Mouse (Mus musculus) stomach, postnatal 0 days (tissue): ENCODE data around the gene Adam15. TPM values are rescaled to one million over a fixed set of nuclear protein-coding genes. Genes with fewer than 3 reads are reported as not detected.
A peak's percentile ranks its signal among the peaks of the same experiment; 100 is the strongest.

Experiments used
- ATAC-seq: fragments of 200-750 bp; cut with Nextera tagmentation; 2 replicates; pipeline ENCODE4 v1.8.0; 2017; ENCODE audit not compliant: low FRiP score, low TSS enrichment
- DNase-seq: peaks from one replicate; pipeline ENCODE4 v3.0.0-alpha.2; 2016; ENCODE audit warnings: low spot score
- H3K27ac ChIP-seq: fragments of 300-500 bp; sonication (generic); replicated peaks from 2 replicates; pipeline ENCODE4 v1.5.1; 2014; ENCODE audit warnings: mild to moderate bottlenecking, control low read depth
- H3K27me3 ChIP-seq: fragments of 300-500 bp; sonication (generic); 2 replicates; pipeline ENCODE4 v1.6.1; 2014; ENCODE audit warnings: low read length; ENCODE audit not compliant: control insufficient read depth, insufficient read depth
- H3K36me3 ChIP-seq: fragments of 300-500 bp; sonication (generic); 2 replicates; pipeline ENCODE4 v1.6.1; 2014; ENCODE audit warnings: low read length, mixed read lengths; ENCODE audit not compliant: control insufficient read depth, insufficient read depth
- H3K4me1 ChIP-seq: fragments of 300-500 bp; sonication (generic); replicated peaks from 2 replicates; pipeline ENCODE4 v1.6.1; 2014; ENCODE audit warnings: antibody characterized with exemption; ENCODE audit not compliant: control insufficient read depth, insufficient read depth
- H3K4me2 ChIP-seq: fragments of 300-500 bp; sonication (generic); replicated peaks from 2 replicates; pipeline ENCODE4 v1.6.1; 2014; ENCODE audit warnings: low read depth, mild to moderate bottlenecking, control low read depth, moderate library complexity
- H3K4me3 ChIP-seq: fragments of 300-500 bp; sonication (generic); 2 replicates; pipeline ENCODE4 v1.5.1; 2014; ENCODE audit warnings: low read depth, low read length, control low read depth
- H3K9ac ChIP-seq: fragments of 300-500 bp; sonication (generic); 2 replicates; pipeline ENCODE4 v1.6.1; 2014; ENCODE audit warnings: mild to moderate bottlenecking, low read length, control low read depth, mixed read lengths
- H3K9me3 ChIP-seq: fragments of 300-500 bp; sonication (generic); 2 replicates; pipeline ENCODE4 v1.6.1; 2016; ENCODE audit warnings: low read length; ENCODE audit not compliant: control insufficient read depth
- CTCF ChIP-seq: IDR thresholded peaks from 2 replicates; pipeline ENCODE4 v1.5.1; 2016; ENCODE audit warnings: antibody characterized with exemption, low read depth, mild to moderate bottlenecking, moderate library complexity
- EP300 ChIP-seq: optimal IDR thresholded peaks from 2 replicates; pipeline ENCODE3; 2016; ENCODE audit warnings: antibody characterized with exemption
- WGBS: fragments of 180-500 bp; shearing (Covaris S2); extraction: QIAGEN DNeasy Blood & Tissue Kit; methylation state at CpG from one replicate; pipeline ENCODE4 v1.1.7; 2014; 5-methylcytosine and 5-hydroxymethylcytosine counted together
- polyA plus RNA-seq: library from polyadenylated mRNA; unstranded; fragments of >200 nt; fragmentation: Nextera tagmentation; extraction: Ambion mirVana; gene quantifications from 2 replicates; pipeline ENCODE4 v1.2.1, GENCODE M21; 2015

Gene Adam15
- polyA plus RNA-seq, 1 experiment from 2014 or later = 43.0 TPM

DNA sequence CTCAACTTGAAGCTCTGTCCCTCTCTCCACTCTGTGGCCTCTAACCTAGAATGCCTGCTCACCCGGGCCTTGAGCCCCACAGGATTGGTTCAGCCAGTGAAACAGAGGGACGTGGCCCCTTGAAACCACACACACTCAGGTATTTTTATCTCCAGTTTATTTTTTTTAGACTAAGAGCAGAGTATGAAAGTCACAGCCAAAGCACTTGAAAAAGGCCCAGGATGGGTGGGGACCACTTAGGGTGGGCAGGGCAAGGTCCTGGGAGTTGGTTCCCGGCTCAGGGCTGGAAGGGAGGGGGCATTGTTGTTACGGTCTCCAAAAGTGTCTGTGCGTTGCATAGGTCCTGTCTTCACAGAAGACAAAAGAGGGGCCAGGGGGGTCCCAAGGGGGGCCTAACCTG lies 35.5 kb downstream of the Adam15 start:
- Histone ChIP-seq H3K27ac (0 out of 2 replicates have a peak overlapping the region, but pooled peaks have one; percentile 13), H3K4me3 (no peak overlapping the region), H3K36me3 (no peaks in the 10 kb centered on the region), H3K9ac (no peak overlapping the region; the same call in 1 of the 2 replicates), H3K4me1 (peaks cover 2% of the 10 kb centered on the region; the same call in 1 of the 2 replicates), H3K4me2 (no peak overlapping the region), H3K9me3 (no peaks in the 10 kb centered on the region), H3K27me3 (no peaks in the 10 kb centered on the region)
- DNase-seq = no peak
- TF ChIP-seq EP300 = no peak
- TF ChIP-seq CTCF = no peak
- no peak for ATAC-seq
- WGBS = 31% methylated on average over 5 of the region's 5 CpGs

DNA sequence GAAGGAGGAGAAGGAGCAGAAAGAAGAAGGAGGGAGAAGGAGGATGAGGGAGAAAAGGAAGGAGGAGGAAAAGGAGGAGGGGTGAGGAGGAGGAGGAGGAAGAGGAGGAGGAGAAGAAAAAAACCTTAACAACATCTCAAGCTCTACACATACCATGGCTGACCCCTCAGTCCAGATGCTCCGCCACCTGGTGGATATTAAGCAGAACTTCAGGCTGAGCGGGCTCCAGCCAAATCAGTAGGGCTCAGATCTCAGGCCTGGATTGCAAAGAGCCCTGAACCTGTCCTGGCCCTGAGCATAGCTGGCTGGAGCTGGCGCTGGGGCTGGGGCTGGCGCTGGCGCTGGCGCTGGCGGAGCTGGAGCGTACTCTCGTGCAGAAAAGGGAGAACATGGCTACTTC lies 41.7 kb downstream of the Adam15 start:
- H3K27ac ChIP-seq = no peak overlapping the region
- DNase-seq (peak; percentile 79), ATAC-seq (peak; percentile 78)
- H3K9ac ChIP-seq = 0 out of 2 replicates have a peak overlapping the region, but pooled peaks have one; percentile 35
- no peak overlapping the region for H3K4me2 ChIP-seq
- no peaks in the 10 kb centered on the region for H3K9me3 ChIP-seq
- no peaks in the 10 kb centered on the region for H3K27me3 ChIP-seq
- peak; percentile 93 for TF ChIP-seq CTCF
- no peak for TF ChIP-seq EP300
- H3K36me3 ChIP-seq = no peaks in the 10 kb centered on the region
- 4% methylated on average over 9 of the region's 9 CpGs for WGBS
- no peak overlapping the region for H3K4me3 ChIP-seq
- H3K4me1 ChIP-seq = no peaks in the 10 kb centered on the region

GRCm38 (mm10) chr3:89305551-89306325 lies 44.1 kb downstream of the Adam15 start:
- TF ChIP-seq EP300 (no peak), CTCF (no peak)
- H3K4me1 ChIP-seq = no peaks in the 10 kb centered on the region
- H3K36me3 ChIP-seq = no peaks in the 10 kb centered on the region
- 59% methylated on average over 8 of the region's 8 CpGs for WGBS
- H3K27ac ChIP-seq = no peak overlapping the region
- DNase-seq = no peak
- no peak overlapping the region for H3K4me2 ChIP-seq
- no peaks in the 10 kb centered on the region for H3K9me3 ChIP-seq
- H3K4me3 ChIP-seq = no peak overlapping the region
- H3K9ac ChIP-seq = no peak overlapping the region
- no peaks in the 10 kb centered on the region for H3K27me3 ChIP-seq
- ATAC-seq = peak; percentile 45; the same call in 1 of the 2 replicates

DNA sequence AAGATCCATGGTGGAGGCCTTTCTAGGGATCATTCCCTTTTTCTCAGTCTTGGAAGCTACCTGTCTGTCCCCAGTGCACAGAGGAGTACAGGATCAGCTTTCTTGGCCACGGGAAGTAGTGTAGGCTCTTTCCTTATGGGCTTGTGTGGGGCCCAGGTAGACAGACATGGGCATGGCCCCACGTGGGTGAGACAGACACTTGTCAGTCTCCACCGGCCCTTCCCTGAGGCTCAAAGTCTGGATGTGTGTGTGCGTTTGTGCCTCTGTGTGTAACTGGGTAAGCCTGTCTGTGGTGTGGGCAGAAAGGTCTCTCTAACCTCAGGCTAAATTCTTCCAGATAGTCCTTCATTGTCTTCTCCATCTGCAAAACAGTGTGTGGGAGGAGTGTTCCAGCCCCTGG lies 44.7 kb downstream of the Adam15 start:
- Histone ChIP-seq H3K27me3 (no peaks in the 10 kb centered on the region), H3K4me2 (no peak overlapping the region), H3K9ac (no peak overlapping the region), H3K36me3 (no peaks in the 10 kb centered on the region), H3K9me3 (no peaks in the 10 kb centered on the region), H3K4me1 (no peaks in the 10 kb centered on the region), H3K27ac (no peak overlapping the region), H3K4me3 (no peak overlapping the region)
- TF ChIP-seq CTCF (no peak), EP300 (no peak)
- WGBS = 61% methylated on average over 4 of the region's 4 CpGs
- no peak for ATAC-seq
- DNase-seq = no peak

DNA sequence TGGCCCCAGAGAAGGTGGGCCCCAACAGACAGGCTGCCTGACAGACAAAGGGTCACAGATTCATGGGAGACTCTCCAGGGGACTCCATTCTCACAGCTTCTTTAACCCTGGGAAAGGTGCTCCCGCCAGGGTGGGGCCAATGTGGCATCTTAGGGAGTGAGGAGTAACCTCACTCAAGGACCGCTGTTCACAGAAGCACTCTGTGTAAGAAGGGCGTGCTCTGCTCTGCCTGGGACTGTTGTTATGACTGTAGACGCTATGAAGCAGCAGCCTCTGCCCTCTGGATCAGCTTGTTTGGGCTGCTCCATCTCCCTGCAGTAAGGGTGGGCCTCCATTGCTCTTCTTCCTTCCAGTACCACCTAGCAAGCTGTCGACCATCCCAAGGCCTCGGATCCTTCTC lies 45.4 kb downstream of the Adam15 start:
- H3K4me3 ChIP-seq = no peak overlapping the region
- no peaks in the 10 kb centered on the region for H3K27me3 ChIP-seq
- H3K36me3 ChIP-seq = no peaks in the 10 kb centered on the region
- H3K9me3 ChIP-seq = no peaks in the 10 kb centered on the region
- no peak overlapping the region for H3K9ac ChIP-seq
- DNase-seq (no peak), ATAC-seq (no peak)
- H3K27ac ChIP-seq = no peak overlapping the region
- TF ChIP-seq CTCF = no peak
- TF ChIP-seq EP300 = no peak
- H3K4me1 ChIP-seq = no peaks in the 10 kb centered on the region
- 42% methylated on average over 6 of the region's 6 CpGs for WGBS
- no peak overlapping the region for H3K4me2 ChIP-seq

DNA sequence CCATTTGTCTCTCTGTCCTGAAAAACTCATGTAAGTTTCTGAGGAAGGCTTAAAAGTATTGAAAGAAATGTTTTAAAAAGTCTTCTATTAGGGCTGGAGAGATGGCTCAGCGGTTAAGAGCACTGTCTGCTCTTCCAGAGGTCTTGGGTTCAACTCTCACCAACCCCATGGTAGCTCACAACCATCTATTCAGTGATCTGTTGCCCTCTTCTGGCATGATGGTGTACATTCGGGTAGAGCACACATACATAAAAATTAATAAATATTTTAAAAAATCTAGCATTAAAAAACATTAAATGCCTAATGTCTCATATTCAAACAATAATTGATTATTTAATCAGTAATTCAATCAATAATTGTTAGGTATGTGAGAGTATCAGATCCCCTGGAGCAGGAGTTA lies 49.3 kb downstream of the Adam15 start:
- TF ChIP-seq CTCF (peak; percentile 50), EP300 (no peak)
- H3K4me1 ChIP-seq = no peaks in the 10 kb centered on the region
- H3K27me3 ChIP-seq = no peaks in the 10 kb centered on the region
- no peak overlapping the region for H3K4me3 ChIP-seq
- no peak overlapping the region for H3K27ac ChIP-seq
- no peak overlapping the region; the same call in 1 of the 2 replicates for H3K9ac ChIP-seq
- DNase-seq (no peak), ATAC-seq (no peak)
- no peak overlapping the region for H3K4me2 ChIP-seq
- WGBS = 71% methylated on average over 2 of the region's 2 CpGs
- no peaks in the 10 kb centered on the region for H3K9me3 ChIP-seq
- no peaks in the 10 kb centered on the region for H3K36me3 ChIP-seq
